ENCODE assay signal across 28 mouse cellular contexts in genomic region chr1:60762916-60763315, GRCm38 (mm10). TPM values are rescaled to one million over a fixed set of nuclear protein-coding genes. Genes with fewer than 3 reads are reported as not detected.
DNase-seq lines count a peak whose midpoint lies in the region; ATAC-seq and TF ChIP-seq lines count a peak whose summit lies in the region.
"Had no signal": no experiment of that assay in that cellular context is flagged by ENCODE, and none has a peak within 500 bp of the region (broad histone marks: within the 10 kb centered on the region; RNA-seq: fewer than 3 reads in every experiment).

No protein-coding gene starts in this region.

- H3K4me1 ChIP-seq in heart, embryonic 14.5 days (ENCODE audit: control insufficient read depth in 2 of 2, insufficient read depth in 2 of 2, low read length in 2 of 2) = peaks cover 0 to 2% of the 10 kb centered on the region in 2 experiments; a peak in 1 of 4 replicates
- 0 out of 2 replicates have a peak, but pooled peaks cover 3% of the 10 kb centered on the region for H3K4me1 ChIP-seq in heart, postnatal 0 days (ENCODE audit: control insufficient read depth, insufficient read depth)
- no peaks in the 10 kb centered on the region for H3K4me1 ChIP-seq in forebrain, embryonic 13.5 days

- TF ChIP-seq CTCF in gastrocnemius, adult 2 months (IDR thresholded peaks at IDR 0.05) = no peak
- no peak for TF ChIP-seq CTCF in heart, postnatal 0 days (IDR thresholded peaks at IDR 0.05; ENCODE audit: low read depth)

- no peaks in the 10 kb centered on the region for H3K36me3 ChIP-seq in heart, embryonic 14.5 days (ENCODE audit: control insufficient read depth, insufficient read depth, low read length)
- no peaks in the 10 kb centered on the region for H3K36me3 ChIP-seq in heart, postnatal 0 days (replicated peaks; ENCODE audit: control insufficient read depth, insufficient read depth, low read length)
- no peaks in the 10 kb centered on the region for H3K36me3 ChIP-seq in forebrain, embryonic 13.5 days (ENCODE audit: poor library complexity, severe bottlenecking)
- H3K36me3 ChIP-seq: forebrain, embryonic 10.5 days; G1E; heart, embryonic 12.5 days had no signal

- no peak for DNase-seq in gastrocnemius, adult 2 months
- DNase-seq in gastrocnemius, postnatal 25 days = no peak
- no peak for DNase-seq in heart, adult 9 months (ENCODE audit: low spot score in 2 of 2)
- DNase-seq in heart, postnatal 0 days (ENCODE audit: low spot score) = no peak
- DNase-seq in heart, postnatal 10 days = no peak
- DNase-seq: adrenal gland, adult 8-10 months; adrenal gland, postnatal 25 days; B cell, adult 2 months; cerebellum, adult 11-12 months; cerebellum, adult 8-10 months; cerebellum, postnatal 10 days; forebrain, postnatal 0 days; gastrocnemius, postnatal 36 days; heart, postnatal 4 days; kidney, adult 18-20 months; kidney, adult 9 months had no signal

- intact Hi-C loops in gastrocnemius, adult 2 months (cut with DNase I) = no loop called here
- intact Hi-C loops in heart, postnatal 10 days (cut with DNase I) = no loop called here

- TF ChIP-seq EP300 in heart, postnatal 0 days (IDR thresholded peaks at IDR 0.05; ENCODE audit: low read depth) = no peak

- no peak overlapping the region for H3K9ac ChIP-seq in heart, embryonic 14.5 days (ENCODE audit: low read length)
- no peak overlapping the region for H3K9ac ChIP-seq in heart, postnatal 0 days (replicated peaks; ENCODE audit: low read depth, low read length)
- H3K9ac ChIP-seq in forebrain, embryonic 13.5 days = no peak overlapping the region
- H3K9ac ChIP-seq: forebrain, postnatal 0 days; heart, embryonic 12.5 days; hindbrain, embryonic 14.5 days had no signal

- 61% methylated on average over 20 of the region's 20 CpGs for WGBS in heart, embryonic 14.5 days
- 65% methylated on average over 20 of the region's 20 CpGs for WGBS in heart, postnatal 0 days
- WGBS in forebrain, embryonic 13.5 days = 93% methylated on average over 20 of the region's 20 CpGs

- no peak for ATAC-seq in heart, embryonic 14.5 days (ENCODE audit: insufficient number of reproducible peaks, insufficient read depth, low FRiP score, low read depth)
- no peak for ATAC-seq in heart, postnatal 0 days (ENCODE audit: insufficient read depth, low read depth)
- no peak for ATAC-seq in forebrain, embryonic 13.5 days
- ATAC-seq: activated CD4-positive, CD25-positive, alpha-beta regulatory T cell, adult 4 months; forebrain, embryonic 14.5 days; forebrain, postnatal 0 days; hindbrain, postnatal 0 days; inflammation-experienced regulatory T-cells, adult 6 months; intestine, embryonic 16.5 days; Patski had no signal

- H3K4me2 ChIP-seq in heart, embryonic 14.5 days (ENCODE audit: low read length) = peak overlapping the region; percentile 11; the same call in 1 of the 2 replicates
- 0 out of 2 replicates have a peak overlapping the region, but pooled peaks have one; percentile 2 for H3K4me2 ChIP-seq in heart, postnatal 0 days (ENCODE audit: low read depth, low read length)
- no peak overlapping the region for H3K4me2 ChIP-seq in forebrain, embryonic 13.5 days
- H3K4me2 ChIP-seq: heart, embryonic 12.5 days; hindbrain, embryonic 14.5 days had no signal

- peak overlapping the region; percentile 63 for H3K27ac ChIP-seq in gastrocnemius, adult 2 months
- H3K27ac ChIP-seq in heart, embryonic 14.5 days (replicated peaks in 1 of 2; ENCODE audit: control insufficient read depth in 1 of 2, insufficient read depth in 1 of 2, low read depth in 2 of 2, low read length in 2 of 2) = no peak overlapping the region
- no peak overlapping the region for H3K27ac ChIP-seq in heart, postnatal 0 days (ENCODE audit: low read depth)
- H3K27ac ChIP-seq in forebrain, embryonic 13.5 days = no peak overlapping the region
- H3K27ac ChIP-seq: forebrain, embryonic 10.5 days; hindbrain, embryonic 14.5 days; hindbrain, postnatal 0 days had no signal

- H3K27me3 ChIP-seq in heart, embryonic 14.5 days (ENCODE audit: control insufficient read depth, insufficient read depth, low read length) = no peaks in the 10 kb centered on the region
- no peaks in the 10 kb centered on the region for H3K27me3 ChIP-seq in heart, postnatal 0 days (ENCODE audit: control insufficient read depth, insufficient read depth, low read length)
- H3K27me3 ChIP-seq in forebrain, embryonic 13.5 days = no peaks in the 10 kb centered on the region
- H3K27me3 ChIP-seq: heart, embryonic 12.5 days had no signal

- no peak overlapping the region for H3K4me3 ChIP-seq in gastrocnemius, adult 2 months
- H3K4me3 ChIP-seq in heart, embryonic 14.5 days (ENCODE audit: control insufficient read depth in 1 of 2, insufficient read depth in 1 of 2, low read depth in 1 of 2, low read length in 2 of 2) = no peak overlapping the region
- no peak overlapping the region for H3K4me3 ChIP-seq in heart, postnatal 0 days (ENCODE audit: low read depth, low read length)
- H3K4me3 ChIP-seq in forebrain, embryonic 13.5 days = no peak overlapping the region
- H3K4me3 ChIP-seq: forebrain, embryonic 10.5 days; heart, embryonic 12.5 days had no signal

- no peaks in the 10 kb centered on the region for H3K9me3 ChIP-seq in heart, embryonic 14.5 days (ENCODE audit: control insufficient read depth, low read length)
- no peaks in the 10 kb centered on the region for H3K9me3 ChIP-seq in heart, postnatal 0 days (replicated peaks; ENCODE audit: control insufficient read depth, low read length)
- H3K9me3 ChIP-seq in forebrain, embryonic 13.5 days (replicated peaks) = no peaks in the 10 kb centered on the region
- H3K9me3 ChIP-seq: forebrain, embryonic 10.5 days; G1E; heart, embryonic 12.5 days had no signal

RNA-seq across cellular contexts. Expression of gene Cd28, which starts 46.3 kb away (rescaled TPM):
- total RNA-seq in gastrocnemius, adult 2 months (2021) = 1 to 10 TPM; 2.8 to 4.8 TPM
- 1 to 10 TPM; 1.2 to 4.0 TPM for total RNA-seq in gastrocnemius, postnatal 25 days (2021)
- polyA plus RNA-seq in heart, embryonic 14.5 days (2014; fragmentation: Nextera tagmentation; extraction: Ambion mirVana) = 0.15 and 0.42 TPM in 2 replicates
- total RNA-seq in heart, postnatal 0 days (2014; rRNA removed; ENCODE audit: low replicate concordance) = 0.11 and 0.89 TPM in 2 replicates
- polyA plus RNA-seq in heart, postnatal 0 days (2015; fragmentation: Nextera tagmentation; extraction: Ambion mirVana) = 0.45 and 0.48 TPM in 2 replicates
- 1 to 10 TPM; 2.4 to 2.7 TPM for total RNA-seq in heart, postnatal 10 days (2021)
- 0.04 and 0.05 TPM in 2 replicates for polyA plus RNA-seq in forebrain, embryonic 13.5 days (2015; fragmentation: Nextera tagmentation; extraction: Ambion mirVana)
- polyA plus RNA-seq: G1E, Patski had no signal
